Mouse (Mus musculus) erythroid progenitor cell, adult 5-6 weeks (primary cell): ENCODE measurements around the gene Epm2aip1. TPM values are rescaled to one million over a fixed set of nuclear protein-coding genes. Genes with fewer than 3 reads are reported as not detected.

Experiments
- ATAC-seq: replicated peaks from 2 replicates; pipeline ENCODE4 v1.8.0; 2016; ENCODE audit warnings: moderate number of reproducible peaks, mild to moderate bottlenecking, moderate TSS enrichment, inconsistent platforms; ENCODE audit not compliant: poor library complexity, low FRiP score, severe bottlenecking
- total RNA-seq, 2 experiments: library from RNA; stranded (forward) in 1 of 2; stranded (reverse) in 1 of 2; fragments of 150-400 nt in 1 of 2; fragments of 186-747, 209-891 nt in 1 of 2; gene quantifications; 2 replicates each; pipeline versions ENCODE4 v1.2.3 to v1.2.4; 2015 to 2017; ENCODE audit warnings: low replicate concordance in 2 of 2

Gene Epm2aip1
- total RNA-seq, 2 experiments from 2014 or later, result 21.7 to 23.5 TPM

- no peak for ATAC-seq
These were observed 42.5 kb downstream of the Epm2aip1 start for GRCm38 (mm10) chr9:111314219-111314618.

DNA sequence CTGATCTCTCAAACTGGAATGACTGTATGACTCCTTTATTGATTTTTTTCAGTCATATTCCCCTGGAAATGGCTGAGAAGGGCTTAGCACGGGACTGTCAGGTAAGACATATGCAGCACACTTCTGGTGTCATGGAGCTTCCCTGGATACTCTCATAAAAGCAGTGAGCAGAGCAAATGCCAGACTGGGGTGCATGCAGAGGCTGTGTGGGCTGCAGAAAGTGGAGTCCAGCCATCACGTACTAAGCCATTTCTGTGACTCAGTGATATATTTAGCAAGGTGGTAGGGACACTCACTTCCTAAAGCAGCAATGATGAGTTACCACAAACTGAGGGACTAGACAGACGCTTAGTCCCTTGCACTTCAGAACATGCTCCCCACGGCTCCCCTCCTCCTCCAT lies 49.2 kb downstream of the Epm2aip1 start:
- ATAC-seq, result no peak

GRCm38 (mm10) chr9:111324881-111325280 lies 53.2 kb downstream of the Epm2aip1 start:
- no peak for ATAC-seq

Other genes with a start within 250 kb of the Epm2aip1 start
- 11.5 and 13.8 TPM in 2 replicates for gene Ccrl2, start 214.4 kb upstream of the Epm2aip1 start, total RNA-seq (2015; ENCODE audit: low replicate concordance)
- gene Ccrl2, start 214.4 kb upstream of the Epm2aip1 start, total RNA-seq (2017; ENCODE audit: low replicate concordance), result 25.2 and 26.2 TPM in 2 replicates
- gene Lrrfip2, start 154.3 kb upstream of the Epm2aip1 start, total RNA-seq (2015; ENCODE audit: low replicate concordance), result 8.4 and 37.8 TPM in 2 replicates
- gene Lrrfip2, start 154.3 kb upstream of the Epm2aip1 start, total RNA-seq (2017; ENCODE audit: low replicate concordance), result 57.0 and 75.1 TPM in 2 replicates
- 33.1 and 36.0 TPM in 2 replicates for gene Mlh1, start 138 bp upstream of the Epm2aip1 start, total RNA-seq (2015; ENCODE audit: low replicate concordance)
- gene Mlh1, start 138 bp upstream of the Epm2aip1 start, total RNA-seq (2017; ENCODE audit: low replicate concordance), result 31.2 and 35.4 TPM in 2 replicates
- gene Trank1, start 39.8 kb downstream of the Epm2aip1 start, total RNA-seq (2015; ENCODE audit: low replicate concordance), result not detected in 2 replicates
- gene Trank1, start 39.8 kb downstream of the Epm2aip1 start, total RNA-seq (2017; ENCODE audit: low replicate concordance), result not detected in 2 replicates
- not detected in 2 replicates for gene Dclk3, start 167.2 kb downstream of the Epm2aip1 start, total RNA-seq (2015; ENCODE audit: low replicate concordance)
- not detected in 2 replicates for gene Dclk3, start 167.2 kb downstream of the Epm2aip1 start, total RNA-seq (2017; ENCODE audit: low replicate concordance)